Mouse (Mus musculus) small intestine, adult 2 months (tissue): Measurements from ENCODE around the gene Hira.

Source experiments
- CTCF ChIP-seq: fragments of 200-500 bp; IDR thresholded peaks from 2 replicates; pipeline ENCODE4 v1.5.1; 2012; ENCODE audit warnings: low read depth, mild to moderate bottlenecking, control low read depth, inconsistent platforms, low read length, moderate library complexity, mixed read lengths; ENCODE audit not compliant: insufficient replicate concordance, insufficient read length; ENCODE audit errors: extremely low read depth
- POLR2A ChIP-seq: fragments of 200-500 bp; IDR thresholded peaks from 2 replicates; pipeline ENCODE4 v1.6.1; 2012; ENCODE audit warnings: low read depth, mild to moderate bottlenecking, control low read depth, inconsistent platforms, low read length, moderate library complexity

GRCm38 (mm10) chr16:18955070-18955469, 78.2 kb downstream of the Hira start:
- TF ChIP-seq POLR2A (no peak), CTCF (no peak)
